Mouse (Mus musculus): Measurements from ENCODE around the gene Ube2g1. TPM values are rescaled to one million over a fixed set of nuclear protein-coding genes. Genes with fewer than 3 reads are reported as not detected.

Ube2g1 gene
- 21.4 and 22.3 TPM in 2 replicates for polyA plus RNA-seq (2012)

DNA sequence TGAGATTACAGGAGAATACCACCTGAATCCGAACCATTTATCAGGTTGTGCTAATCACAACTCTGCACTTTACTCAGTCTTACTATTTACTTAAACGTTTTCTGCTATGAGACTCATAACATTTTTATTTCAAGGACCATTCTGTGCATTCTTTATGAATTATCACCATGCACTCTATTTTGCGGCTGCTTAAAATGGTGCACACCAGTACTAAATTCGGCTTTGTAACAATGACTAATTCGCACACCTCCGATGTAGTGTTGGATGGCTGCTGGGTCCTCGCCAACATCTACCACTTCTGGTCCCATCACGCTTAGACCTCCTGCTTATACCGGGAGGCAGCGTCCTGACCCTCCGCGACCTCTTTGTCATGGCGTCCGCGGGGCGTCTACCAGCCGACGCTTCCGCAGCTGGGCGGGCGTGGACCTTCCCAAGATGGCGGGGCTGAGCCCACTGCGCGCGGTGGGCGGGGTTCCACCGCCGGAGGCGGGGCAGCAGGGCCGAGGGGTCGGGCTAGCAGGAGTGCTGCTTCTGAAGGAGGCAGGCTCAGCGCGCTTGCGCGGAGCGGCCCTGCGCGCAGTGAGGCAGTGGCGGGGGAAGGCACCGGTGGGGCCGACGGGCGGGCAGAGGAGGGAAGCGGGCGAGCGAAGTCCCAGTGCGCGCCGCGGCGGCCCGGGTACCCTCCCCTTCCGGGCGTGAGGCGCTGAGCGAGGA lies at the start of gene Ube2g1:
TSS of gene Ube2g1 (plus strand) at position 590 of the 714 bp plus-strand sequence.

DNA sequence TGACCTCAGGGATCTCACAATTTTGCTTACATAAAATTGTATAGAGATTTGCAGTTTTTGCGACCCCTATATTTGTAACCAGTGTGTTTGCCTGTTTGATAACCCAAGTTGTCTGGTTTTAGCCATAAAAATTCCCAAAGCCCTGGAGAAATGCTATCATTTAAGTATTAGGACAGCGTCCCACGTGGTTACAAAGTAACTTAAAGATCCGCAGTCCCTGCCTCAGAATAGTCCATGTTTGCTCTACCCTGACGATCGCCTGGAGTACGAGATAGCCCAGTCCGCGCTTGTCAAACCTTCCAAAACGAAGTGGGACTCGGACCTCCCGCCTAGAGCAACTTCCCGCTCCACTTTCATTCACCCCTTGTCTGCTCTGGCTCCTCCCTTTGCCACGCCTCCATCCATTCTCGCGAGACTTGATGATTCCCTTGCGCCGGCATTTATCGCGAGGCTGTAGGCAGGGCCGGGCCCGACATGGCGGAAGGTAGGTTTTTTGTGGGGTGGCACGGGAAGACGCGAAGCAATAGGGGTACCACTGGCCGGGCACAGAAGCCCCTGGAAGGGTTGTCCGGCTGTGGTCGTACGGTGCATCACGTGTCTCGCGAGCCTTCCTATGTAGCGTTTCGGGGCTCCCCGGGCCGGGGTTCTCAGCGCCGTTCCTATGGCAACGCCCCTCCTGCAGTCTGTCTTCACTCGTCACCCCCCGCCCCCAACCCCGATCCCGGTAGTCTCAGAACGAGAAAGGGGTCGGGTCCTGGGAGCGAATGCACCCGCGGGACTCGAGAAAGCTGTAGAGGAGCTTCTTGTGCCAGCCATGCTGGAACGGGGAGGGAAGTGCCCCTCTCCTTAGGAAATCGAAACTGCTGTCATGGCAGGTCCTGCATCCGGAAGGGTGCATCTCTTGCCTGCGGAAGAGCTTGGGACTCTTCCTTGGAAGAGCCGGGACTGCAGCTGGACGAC lies 82.7 kb downstream of the Ube2g1 start, which contains the start of gene Ankfy1:
TSS of gene Ankfy1 (plus strand) at position 456 of the 960 bp plus-strand sequence.

Other genes with a start within 250 kb of the Ube2g1 start
- gene Tekt1, start 244.8 kb upstream of the Ube2g1 start, polyA plus RNA-seq (2012): 0.04 TPM in 1 of 2 replicates, not detected in the other
- 1.1 and 1.3 TPM in 2 replicates for gene Smtnl2, start 195.6 kb upstream of the Ube2g1 start, polyA plus RNA-seq (2012)
- not detected in 2 replicates for gene Ggt6, start 171.8 kb upstream of the Ube2g1 start, polyA plus RNA-seq (2012)
- gene Mybbp1a, start 165.9 kb upstream of the Ube2g1 start, polyA plus RNA-seq (2012): 139 and 185 TPM in 2 replicates
- 46.8 and 84.9 TPM in 2 replicates for gene Spns2, start 117.4 kb upstream of the Ube2g1 start, polyA plus RNA-seq (2012)
- gene Spns3, start 56.8 kb upstream of the Ube2g1 start, polyA plus RNA-seq (2012): 94.8 and 98.0 TPM in 2 replicates
- 10.8 and 14.7 TPM in 2 replicates for gene Ankfy1, start 82.7 kb downstream of the Ube2g1 start, polyA plus RNA-seq (2012)
- 0.31 and 0.40 TPM in 2 replicates for gene Cyb5d2, start 188.9 kb downstream of the Ube2g1 start, polyA plus RNA-seq (2012)
- 5.8 and 7.2 TPM in 2 replicates for gene Zzef1, start 188.9 kb downstream of the Ube2g1 start, polyA plus RNA-seq (2012)